Mouse (Mus musculus) lung, adult 2 months (tissue): ENCODE data around the gene Tmem150c. TPM values are rescaled to one million over a fixed set of nuclear protein-coding genes. Genes with fewer than 3 reads are reported as not detected.

Source experiments
- DNase-seq: peaks from one replicate; pipeline ENCODE4 v3.0.0; 2022
- H3K4me1 ChIP-seq: fragments of 200-500 bp; 2 replicates; pipeline ENCODE4 v1.6.1; 2011; ENCODE audit warnings: low read length; ENCODE audit not compliant: control insufficient read depth, insufficient read depth
- H3K4me3 ChIP-seq: fragments of 200-500 bp; replicated peaks from 2 replicates; pipeline ENCODE3; 2011; ENCODE audit warnings: low read depth, mild to moderate bottlenecking, control low read depth, low read length; ENCODE audit errors: extremely low read depth
- CTCF ChIP-seq: fragments of 200-500 bp; IDR thresholded peaks from 2 replicates; pipeline ENCODE4 v1.5.1; 2011; ENCODE audit warnings: mild to moderate bottlenecking, low read length, control low read depth; ENCODE audit not compliant: insufficient read depth
- POLR2A ChIP-seq: fragments of 200-500 bp; IDR thresholded peaks from 2 replicates; pipeline ENCODE4 v1.6.1; 2011; ENCODE audit warnings: low read depth, mild to moderate bottlenecking, control low read depth, low read length, borderline replicate concordance; ENCODE audit errors: extremely low read depth
- WGBS: fragments of 180-500 bp; shearing (Covaris S2); methylation state at CpG from one replicate; pipeline ENCODE4 v1.1.7; 2018; 5-methylcytosine and 5-hydroxymethylcytosine counted together
- polyA plus RNA-seq: library from polyadenylated mRNA; depleted of rRNA; stranded (reverse); fragments of >200 nt; gene quantifications from 2 replicates; pipeline ENCODE4 v1.2.3, GENCODE M21; 2012

Gene Tmem150c
- polyA plus RNA-seq, 1 experiment = 2.8 TPM

DNA sequence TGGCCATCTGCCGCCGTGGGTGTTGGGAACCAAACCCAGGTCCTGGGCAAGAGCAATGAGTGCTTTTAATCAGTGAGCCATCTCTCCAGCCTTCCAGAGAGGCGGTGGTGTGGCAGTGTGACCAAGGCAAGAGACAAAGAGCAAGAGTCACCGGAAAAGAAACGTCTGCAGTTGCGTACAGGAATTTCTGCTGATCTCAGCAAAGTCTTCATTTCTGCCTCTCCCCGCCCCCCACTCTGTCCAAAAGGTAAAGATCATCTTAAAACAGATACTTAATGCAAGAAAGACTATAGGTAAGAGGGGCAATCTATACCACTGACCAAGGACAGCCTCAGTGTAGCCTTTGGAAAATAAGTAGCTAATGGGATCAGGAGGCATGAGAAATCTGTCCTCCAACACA lies 14.8 kb downstream of the Tmem150c start:
- TF ChIP-seq CTCF (no peak), POLR2A (no peak)
- 75% methylated on average over 7 of the region's 7 CpGs for WGBS

DNA sequence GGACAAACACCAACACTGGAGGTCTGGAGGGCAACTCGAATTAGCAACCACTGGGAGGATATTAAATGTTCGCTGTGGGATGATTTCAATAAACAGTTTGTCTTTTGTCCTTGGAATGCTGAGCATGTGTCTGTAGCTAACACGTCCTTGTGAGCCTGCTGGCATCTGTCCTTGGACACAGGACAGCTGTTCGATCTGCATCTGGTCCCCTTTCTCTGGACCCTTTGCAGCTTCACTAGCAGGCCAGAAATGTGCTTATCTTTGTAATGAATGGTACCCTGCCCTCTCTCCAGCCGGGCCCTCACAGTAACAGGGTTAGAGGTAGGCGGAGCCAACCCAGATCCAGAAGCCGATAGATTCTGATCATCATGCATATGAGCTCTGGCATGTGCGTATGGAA lies 32.3 kb downstream of the Tmem150c start:
- Histone ChIP-seq H3K4me1 (no peaks in the 10 kb centered on the region), H3K4me3 (no peak overlapping the region)
- DNase-seq = no peak
- 47% methylated on average over 8 of the region's 8 CpGs for WGBS
- TF ChIP-seq CTCF (no peak), POLR2A (no peak)

More for the DNA sequence above, 14.8 kb downstream of the Tmem150c start:
- DNase-seq = no peak
- no peaks in the 10 kb centered on the region for H3K4me1 ChIP-seq
- no peak overlapping the region for H3K4me3 ChIP-seq

DNA sequence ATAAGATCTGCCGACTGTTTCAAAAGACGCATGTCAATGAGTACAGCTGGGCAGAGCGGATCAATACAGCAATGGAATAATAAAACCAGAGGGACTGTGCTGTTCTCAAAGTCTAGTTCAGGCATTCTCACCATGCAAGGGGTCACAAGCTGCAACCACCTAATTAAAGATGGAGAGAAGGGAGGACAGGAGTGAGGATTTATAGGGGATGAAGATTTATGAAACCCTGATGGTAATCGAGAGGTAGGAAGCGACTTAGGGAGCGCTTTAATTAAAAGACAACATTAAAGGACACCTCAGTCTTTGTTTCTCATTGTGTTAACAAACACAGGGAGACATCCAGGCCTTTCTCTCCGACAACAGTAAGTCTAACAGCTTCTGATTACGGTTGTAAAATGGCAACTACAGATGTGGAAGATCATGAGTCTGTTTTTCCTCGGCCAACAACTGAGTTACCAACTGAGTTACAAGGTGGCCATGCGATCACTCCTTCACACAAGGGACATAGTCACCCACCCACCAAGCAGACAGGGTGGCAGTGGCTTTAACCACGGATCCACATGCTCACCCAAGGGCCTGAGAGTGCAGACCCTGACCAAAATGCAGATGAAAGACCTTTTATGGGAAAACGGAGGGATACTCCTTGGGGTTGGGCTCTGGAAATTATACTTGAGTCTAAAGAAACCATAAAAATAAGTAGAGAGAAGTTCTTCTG lies 34.0 kb downstream of the Tmem150c start:
- H3K4me3 ChIP-seq = no peak overlapping the region
- DNase-seq = no peak
- WGBS = 76% methylated on average over 12 of the region's 12 CpGs
- H3K4me1 ChIP-seq = no peaks in the 10 kb centered on the region
- no peak for TF ChIP-seq POLR2A

DNA sequence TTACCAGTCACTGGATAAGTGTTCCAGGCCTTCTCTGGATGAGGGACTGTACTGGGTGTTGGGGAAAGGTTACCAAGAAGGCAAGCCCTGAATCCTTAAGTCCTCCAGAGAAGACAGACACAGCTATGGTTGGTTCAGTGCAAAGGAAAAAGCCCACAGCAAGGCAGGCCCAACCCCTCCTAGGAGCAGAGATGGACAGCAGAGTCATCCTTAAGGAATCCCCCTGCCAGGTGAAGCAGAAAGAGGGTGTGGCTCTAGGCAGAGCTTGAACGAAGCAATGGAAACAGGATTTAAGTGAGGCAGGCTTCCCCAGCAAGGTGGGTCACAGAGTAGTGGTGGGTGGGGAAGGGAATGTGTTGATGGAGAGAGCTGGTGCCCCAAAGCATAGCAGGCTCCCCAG lies 35.1 kb downstream of the Tmem150c start:
- Histone ChIP-seq H3K4me3 (no peak overlapping the region), H3K4me1 (no peaks in the 10 kb centered on the region)
- no peak for DNase-seq
- 32% methylated on average over 1 of the region's 1 CpGs for WGBS
- TF ChIP-seq POLR2A (no peak), CTCF (no peak)

DNA sequence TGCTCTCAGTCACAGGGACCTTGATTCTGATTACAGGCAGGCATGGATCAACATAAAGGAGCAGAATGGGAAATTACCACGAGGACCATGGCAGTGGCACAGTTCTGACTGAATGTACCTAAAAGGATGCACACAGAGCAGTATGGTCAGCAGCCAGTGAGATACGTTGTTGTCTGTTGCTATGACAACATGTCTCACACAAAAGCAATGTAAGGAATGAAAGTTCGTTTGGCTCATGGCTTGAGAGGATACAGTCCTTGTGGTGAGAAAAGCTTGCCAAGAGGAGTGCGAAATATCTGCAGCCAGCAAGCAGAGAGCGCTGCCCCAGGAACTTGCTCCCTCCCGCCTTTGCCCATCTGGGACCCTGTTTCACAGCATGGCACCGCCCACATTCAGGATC lies 36.3 kb downstream of the Tmem150c start:
- WGBS = 61% methylated on average over 7 of the region's 7 CpGs
- no peak for DNase-seq
- H3K4me3 ChIP-seq = no peak overlapping the region
- H3K4me1 ChIP-seq = no peaks in the 10 kb centered on the region
- TF ChIP-seq POLR2A = no peak
- TF ChIP-seq CTCF = no peak

DNA sequence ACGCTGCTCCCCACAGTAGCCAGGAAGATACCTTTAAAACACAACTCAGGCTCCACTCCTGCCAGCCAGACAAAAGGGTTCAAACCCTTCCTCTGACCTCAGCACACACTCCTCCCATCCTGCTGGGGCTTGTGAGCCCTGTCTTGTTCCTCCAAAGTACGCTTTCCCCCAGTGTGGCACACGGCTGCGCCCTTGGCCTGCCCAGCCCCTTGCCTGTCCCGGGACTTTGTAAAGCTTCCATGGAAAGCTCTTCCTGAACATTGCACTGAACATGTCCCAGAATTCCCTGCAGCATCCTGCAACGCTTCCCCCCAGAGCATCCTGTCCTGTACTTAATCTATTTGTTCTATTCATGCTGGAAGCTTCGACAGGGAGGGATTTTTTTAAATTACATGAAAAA lies 38.4 kb downstream of the Tmem150c start:
- 40% methylated on average over 7 of the region's 7 CpGs for WGBS
- TF ChIP-seq POLR2A = no peak
- no peak for TF ChIP-seq CTCF

DNA sequence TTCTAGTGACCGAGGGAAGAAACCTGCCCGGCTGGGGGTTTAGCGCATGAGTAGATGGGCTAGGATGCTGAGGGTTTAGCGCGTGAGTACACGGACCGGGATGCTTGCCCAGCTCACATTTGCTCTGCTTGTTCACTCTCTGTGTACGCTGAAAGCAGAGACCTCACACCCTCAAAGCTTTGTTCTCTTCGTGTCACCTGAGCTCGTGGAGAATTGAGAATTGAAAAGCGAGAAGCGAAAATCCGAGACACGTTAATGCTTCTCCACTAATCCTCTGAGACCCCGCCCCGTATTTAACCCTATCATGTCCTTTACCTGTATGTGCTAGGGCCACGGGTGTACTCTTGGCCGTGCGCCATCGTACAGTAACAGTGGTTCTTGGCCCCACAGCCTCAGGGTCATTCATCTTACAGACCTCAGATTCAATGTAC lies 38.9 kb downstream of the Tmem150c start:
- DNase-seq = no peak
- Histone ChIP-seq H3K4me3 (no peak overlapping the region), H3K4me1 (no peaks in the 10 kb centered on the region)
- TF ChIP-seq CTCF (no peak), POLR2A (no peak)
- 11% methylated on average over 20 of the region's 20 CpGs for WGBS

More for the DNA sequence above, 38.4 kb downstream of the Tmem150c start:
- no peak for DNase-seq
- H3K4me1 ChIP-seq = no peaks in the 10 kb centered on the region
- no peak overlapping the region for H3K4me3 ChIP-seq

DNA sequence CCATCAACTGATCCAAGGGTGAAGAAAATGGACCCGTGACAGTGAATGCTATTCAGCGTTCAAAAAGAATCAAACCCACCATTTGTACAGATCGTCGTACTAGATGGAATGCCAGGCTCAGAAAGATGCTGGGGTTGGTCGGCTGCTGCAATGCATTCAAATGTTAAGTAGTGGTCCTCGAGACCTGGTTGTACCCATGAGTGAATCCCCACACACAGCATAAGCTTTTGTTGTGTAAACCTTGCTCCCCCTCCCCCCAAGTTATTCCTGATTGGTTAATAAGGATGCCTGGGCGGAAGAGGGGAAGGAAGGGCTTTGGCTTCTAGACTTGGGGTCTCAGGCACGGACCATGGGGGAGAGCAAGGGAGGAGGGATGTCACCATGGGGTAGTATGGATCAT lies 40.3 kb downstream of the Tmem150c start:
- 64% methylated on average over 8 of the region's 8 CpGs for WGBS
- no peak for DNase-seq
- H3K4me3 ChIP-seq = no peak overlapping the region
- H3K4me1 ChIP-seq = no peaks in the 10 kb centered on the region
- TF ChIP-seq CTCF (no peak), POLR2A (no peak)

DNA sequence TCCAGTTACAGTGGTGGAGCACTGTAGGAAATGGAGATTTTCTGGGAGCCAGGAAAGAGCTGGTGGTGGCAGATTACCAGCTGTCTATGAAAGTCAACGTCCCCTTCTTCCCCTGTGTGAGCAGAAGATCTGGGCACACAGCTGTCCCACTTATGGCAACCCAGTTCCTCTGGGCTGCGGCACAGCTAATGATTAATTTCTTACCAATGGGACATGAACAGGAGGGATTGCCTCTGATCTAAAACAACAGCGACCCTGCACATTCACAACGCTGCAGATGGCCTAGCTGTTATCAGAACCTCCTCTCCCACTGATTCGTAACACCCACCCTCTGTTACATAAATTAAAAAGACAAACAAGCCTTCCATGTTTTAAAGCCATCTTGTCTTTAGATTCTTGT lies 46.2 kb downstream of the Tmem150c start:
- Histone ChIP-seq H3K4me3 (no peak overlapping the region), H3K4me1 (no peaks in the 10 kb centered on the region)
- DNase-seq = no peak
- WGBS = 46% methylated on average over 5 of the region's 5 CpGs
- TF ChIP-seq POLR2A = no peak
- TF ChIP-seq CTCF = no peak

DNA sequence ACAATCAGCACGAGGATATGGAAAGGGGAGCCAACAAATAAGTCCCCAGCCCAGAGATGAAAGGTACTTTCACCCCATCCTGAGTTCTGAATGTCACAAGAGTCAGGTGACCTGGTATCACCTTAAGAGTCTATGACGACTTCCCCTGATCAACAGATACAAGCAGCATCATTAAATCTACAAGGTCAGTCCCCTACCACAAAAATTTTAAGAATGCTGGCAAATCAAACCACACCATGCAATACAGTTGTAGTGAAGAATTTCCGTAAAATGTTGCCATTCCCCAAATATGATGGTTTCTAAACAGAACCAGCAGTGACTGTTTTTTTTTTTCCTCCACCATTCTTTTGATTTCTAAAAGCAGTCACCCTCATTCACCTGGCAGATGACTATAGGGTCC lies 49.0 kb downstream of the Tmem150c start:
- DNase-seq = no peak
- WGBS = 62% methylated on average over 3 of the region's 3 CpGs
- Histone ChIP-seq H3K4me3 (no peak overlapping the region), H3K4me1 (no peaks in the 10 kb centered on the region)
- TF ChIP-seq POLR2A (no peak), CTCF (no peak)
